Mouse (Mus musculus): ENCODE results near the gene Kat5.

DNA sequence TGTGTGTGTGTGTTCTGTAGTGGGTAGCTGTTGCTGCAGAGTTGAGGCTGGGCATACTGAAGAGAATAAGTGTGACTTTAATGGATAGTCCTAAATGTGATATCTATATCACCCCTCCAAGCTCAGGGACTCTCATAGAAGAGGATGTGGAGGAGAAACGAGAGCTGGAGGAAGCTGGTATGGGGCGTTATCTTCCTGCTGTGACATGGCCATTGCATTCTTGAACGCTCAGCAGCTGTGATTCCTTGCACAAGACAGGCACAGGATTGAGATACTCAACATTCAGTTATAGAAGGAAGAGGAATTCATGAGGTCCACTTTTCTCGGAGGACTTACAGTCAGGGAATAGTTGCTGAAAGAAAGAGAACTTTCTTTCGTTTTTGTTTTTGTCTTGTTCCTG is 11.8 kb upstream of the Kat5 start:
- no peak for TF ChIP-seq POLR2A (IDR thresholded peaks at IDR 0.05; ENCODE audit: low read depth, low read length)
- no peak for TF ChIP-seq CTCF (IDR thresholded peaks at IDR 0.05; ENCODE audit: borderline replicate concordance, insufficient read depth, low read length)

Measured in embryonic fibroblast, embryonic 13.5 days (primary cell).